Mouse (Mus musculus) neural tube, embryonic 14.5 days (tissue): ENCODE measurements at regions not wholly inside any gene's neighbourhood (a gene's known extent, or its start where the extent isn't known, plus 50 kb on each side); places are given as distances from the start of the nearest gene placed in this dataset.

Experiments
- ATAC-seq: fragments of 200-750 bp; cut with Nextera tagmentation; 2 replicates; pipeline ENCODE4 v1.8.0; 2017; ENCODE audit warnings: low read depth, mild to moderate bottlenecking, moderate TSS enrichment, moderate library complexity
- H3K27ac ChIP-seq: fragments of 300-500 bp; sonication (generic); 2 replicates; pipeline ENCODE4 v1.5.1; 2014; ENCODE audit warnings: low read depth, mild to moderate bottlenecking, control low read depth, low read length, moderate library complexity, mixed read lengths
- H3K27me3 ChIP-seq: fragments of 300-500 bp; sonication (generic); 2 replicates; pipeline ENCODE4 v1.6.1; 2014; ENCODE audit warnings: low read length; ENCODE audit not compliant: control insufficient read depth, insufficient read depth
- H3K36me3 ChIP-seq: fragments of 300-500 bp; sonication (generic); 2 replicates; pipeline ENCODE4 v1.6.1; 2014; ENCODE audit warnings: low read length, mixed read lengths; ENCODE audit not compliant: control insufficient read depth, insufficient read depth
- H3K4me1 ChIP-seq: fragments of 300-500 bp; sonication (generic); 2 replicates; pipeline ENCODE4 v1.6.1; 2014; ENCODE audit warnings: low read length; ENCODE audit not compliant: control insufficient read depth, insufficient read depth
- H3K4me2 ChIP-seq: fragments of 300-500 bp; sonication (generic); 2 replicates; pipeline ENCODE4 v1.6.1; 2014; ENCODE audit warnings: mild to moderate bottlenecking, low read depth, low read length, control low read depth
- H3K4me3 ChIP-seq: fragments of 300-500 bp; sonication (generic); 2 replicates; pipeline ENCODE4 v1.5.1; 2014; ENCODE audit warnings: low read depth, low read length, control low read depth, mixed read lengths
- H3K9ac ChIP-seq: fragments of 300-500 bp; sonication (generic); replicated peaks from 2 replicates; pipeline ENCODE4 v1.6.1; 2014; ENCODE audit warnings: low read depth, mild to moderate bottlenecking, control low read depth, low read length, mixed read lengths
- H3K9me3 ChIP-seq: fragments of 300-500 bp; sonication (generic); 2 replicates; pipeline ENCODE4 v1.6.1; 2016; ENCODE audit warnings: low read length; ENCODE audit not compliant: control insufficient read depth
- WGBS: fragments of 180-500 bp; shearing (Covaris S2); extraction: QIAGEN DNeasy Blood & Tissue Kit; methylation state at CpG from one replicate; pipeline ENCODE4 v1.1.7; 2014; 5-methylcytosine and 5-hydroxymethylcytosine counted together

- Histone ChIP-seq H3K9ac (no peak overlapping the region), H3K4me3 (no peak overlapping the region), H3K9me3 (no peaks in the 10 kb centered on the region), H3K27ac (peak overlapping the region; percentile 71), H3K27me3 (no peaks in the 10 kb centered on the region), H3K36me3 (no peaks in the 10 kb centered on the region), H3K4me1 (peaks cover 4% of the 10 kb centered on the region; the same call in 1 of the 2 replicates), H3K4me2 (no peak overlapping the region)
- ATAC-seq = peak; percentile 90
- 31% methylated on average over 3 of the region's 3 CpGs for WGBS
Measured at GRCm38 (mm10) chr8:89850209-89850796, 497.8 kb downstream of the Tox3 start.

- WGBS = 55% methylated on average over 7 of the region's 7 CpGs
- H3K27ac ChIP-seq = peak overlapping the region; percentile 71
- peaks cover 4% of the 10 kb centered on the region; the same call in 1 of the 2 replicates for H3K4me1 ChIP-seq
- ATAC-seq = peak; percentile 86
- H3K27me3 ChIP-seq = no peaks in the 10 kb centered on the region
- H3K9me3 ChIP-seq = no peaks in the 10 kb centered on the region
- H3K36me3 ChIP-seq = no peaks in the 10 kb centered on the region
- H3K4me3 ChIP-seq = no peak overlapping the region
- H3K4me2 ChIP-seq = no peak overlapping the region
- no peak overlapping the region for H3K9ac ChIP-seq
Measured at GRCm38 (mm10) chr8:89849416-89850208, 498.5 kb downstream of the Tox3 start.

GRCm38 (mm10) chr8:89838494-89838893, 509.6 kb downstream of the Tox3 start:
- Histone ChIP-seq H3K9me3 (no peaks in the 10 kb centered on the region), H3K4me3 (no peak overlapping the region), H3K27me3 (no peaks in the 10 kb centered on the region), H3K9ac (no peak overlapping the region), H3K4me2 (no peak overlapping the region), H3K27ac (no peak overlapping the region), H3K4me1 (no peaks in the 10 kb centered on the region), H3K36me3 (no peaks in the 10 kb centered on the region)
- 66% methylated on average over 5 of the region's 5 CpGs for WGBS
- ATAC-seq = no peak

GRCm38 (mm10) chr8:89833715-89834114, 514.4 kb downstream of the Tox3 start:
- no peak for ATAC-seq

GRCm38 (mm10) chr8:89824586-89824985, 523.6 kb downstream of the Tox3 start:
- Histone ChIP-seq H3K4me1 (no peaks in the 10 kb centered on the region), H3K9me3 (no peaks in the 10 kb centered on the region), H3K4me3 (no peak overlapping the region), H3K9ac (no peak overlapping the region), H3K4me2 (no peak overlapping the region), H3K27ac (no peak overlapping the region), H3K27me3 (no peaks in the 10 kb centered on the region), H3K36me3 (no peaks in the 10 kb centered on the region)
- ATAC-seq = no peak
- WGBS = 36% methylated on average over 3 of the region's 3 CpGs

More at GRCm38 (mm10) chr8:89833715-89834114, 514.4 kb downstream of the Tox3 start:
- Histone ChIP-seq H3K9ac (no peak overlapping the region), H3K4me3 (no peak overlapping the region), H3K9me3 (no peaks in the 10 kb centered on the region), H3K27me3 (no peaks in the 10 kb centered on the region), H3K27ac (no peak overlapping the region), H3K4me2 (no peak overlapping the region), H3K36me3 (no peaks in the 10 kb centered on the region), H3K4me1 (no peaks in the 10 kb centered on the region)
- 70% methylated on average over 4 of the region's 4 CpGs for WGBS

- no peak for ATAC-seq
- no peaks in the 10 kb centered on the region for H3K4me1 ChIP-seq
- H3K4me3 ChIP-seq = no peak overlapping the region
- no peak overlapping the region for H3K9ac ChIP-seq
- no peak overlapping the region for H3K27ac ChIP-seq
- H3K4me2 ChIP-seq = no peak overlapping the region
- H3K27me3 ChIP-seq = no peaks in the 10 kb centered on the region
- H3K9me3 ChIP-seq = no peaks in the 10 kb centered on the region
- no peaks in the 10 kb centered on the region for H3K36me3 ChIP-seq
Measured at GRCm38 (mm10) chr8:89823631-89824030, 524.5 kb downstream of the Tox3 start.

- Histone ChIP-seq H3K4me3 (no peak overlapping the region), H3K4me2 (no peak overlapping the region), H3K36me3 (no peaks in the 10 kb centered on the region), H3K9ac (no peak overlapping the region), H3K27ac (no peak overlapping the region), H3K27me3 (no peaks in the 10 kb centered on the region), H3K4me1 (no peaks in the 10 kb centered on the region), H3K9me3 (no peaks in the 10 kb centered on the region)
- WGBS = 75% methylated on average over 4 of the region's 4 CpGs
- ATAC-seq = no peak
Measured at GRCm38 (mm10) chr8:89812036-89812711, 536.0 kb downstream of the Tox3 start.

- ATAC-seq = no peak
Measured at GRCm38 (mm10) chr8:89788296-89788695, 559.8 kb downstream of the Tox3 start.

More at GRCm38 (mm10) chr8:89788296-89788695, 559.8 kb downstream of the Tox3 start:
- no peak overlapping the region for H3K9ac ChIP-seq
- no peaks in the 10 kb centered on the region for H3K4me1 ChIP-seq
- no peak overlapping the region for H3K4me2 ChIP-seq
- 76% methylated on average over 10 of the region's 10 CpGs for WGBS
- H3K4me3 ChIP-seq = no peak overlapping the region
- H3K36me3 ChIP-seq = no peaks in the 10 kb centered on the region
- H3K27me3 ChIP-seq = no peaks in the 10 kb centered on the region
- H3K27ac ChIP-seq = no peak overlapping the region
- no peaks in the 10 kb centered on the region for H3K9me3 ChIP-seq
